Mouse (Mus musculus) kidney, adult 18-20 months (tissue): ENCODE measurements around the gene Gm17428.
"Not testable (repeated sequence)": the region's sequence is repeated elsewhere in the genome, so short reads cannot be mapped to it uniquely, and the experiment has no call there.

Experiments used
- DNase-seq: peaks from one replicate; pipeline ENCODE4 v3.0.0; 2021

Gm17428 gene

GRCm38 (mm10) chr14:54992196-54992595 lies 15.5 kb downstream of the Gm17428 start:
- no peak for DNase-seq

GRCm38 (mm10) chr14:54993636-54994035 lies 16.9 kb downstream of the Gm17428 start:
- no peak for DNase-seq

- no peak for DNase-seq
These were observed 17.6 kb downstream of the Gm17428 start, which contains the start of gene Myh7 for GRCm38 (mm10) chr14:54994136-54994868. TSS of gene Myh7 (minus strand) at chr14:54994626.

DNA sequence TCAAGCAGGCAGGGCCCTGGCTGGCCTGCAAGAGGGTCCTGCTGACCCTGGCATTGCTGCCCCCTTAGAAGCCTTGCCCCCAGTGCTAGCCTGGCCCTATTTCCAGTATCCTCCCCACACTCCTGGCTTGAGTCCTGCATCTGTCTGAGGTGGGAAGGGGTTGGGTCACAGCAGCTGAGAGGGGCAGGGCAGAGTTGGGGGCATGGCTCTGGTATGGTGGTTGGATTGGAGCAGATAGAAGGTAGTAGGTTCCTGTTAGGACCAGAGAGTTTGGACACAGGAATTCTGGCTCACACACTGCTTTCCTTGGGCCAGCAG lies 18.1 kb downstream of the Gm17428 start:
- no peak for DNase-seq

DNA sequence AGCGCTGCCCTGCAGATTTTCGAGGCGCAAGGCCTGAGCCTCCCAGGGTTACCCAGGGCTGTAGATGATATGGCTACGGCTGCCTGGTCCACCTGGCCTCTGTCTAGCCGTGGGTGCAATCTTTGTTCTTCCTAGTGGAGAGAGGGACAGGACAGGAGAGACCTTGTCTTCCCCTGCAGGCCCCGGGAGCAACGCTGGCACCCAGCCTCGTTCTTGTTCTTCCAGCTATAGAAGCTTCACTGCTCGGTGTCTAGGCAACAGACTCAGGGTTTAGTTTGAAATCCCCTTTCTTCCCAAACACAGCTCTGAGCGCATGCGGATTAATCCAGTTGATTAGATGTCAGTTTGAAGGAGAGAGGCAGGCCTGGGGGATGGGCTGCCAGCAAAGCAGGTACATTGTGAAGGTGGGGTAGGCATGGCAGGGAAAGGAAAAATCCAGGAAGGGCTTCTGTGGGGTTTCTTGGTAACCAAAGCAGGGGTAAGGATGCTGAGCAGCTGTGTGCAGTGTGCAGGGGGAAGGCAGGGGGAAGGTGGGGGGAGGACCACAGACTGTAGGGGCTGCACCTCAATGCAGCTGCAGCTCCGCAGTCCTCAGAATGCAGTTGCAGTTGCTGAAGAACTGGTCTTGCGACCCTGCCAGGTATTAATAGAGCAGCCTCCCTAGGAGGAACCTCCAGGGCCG lies 18.9 kb downstream of the Gm17428 start:
- DNase-seq, result no peak

DNA sequence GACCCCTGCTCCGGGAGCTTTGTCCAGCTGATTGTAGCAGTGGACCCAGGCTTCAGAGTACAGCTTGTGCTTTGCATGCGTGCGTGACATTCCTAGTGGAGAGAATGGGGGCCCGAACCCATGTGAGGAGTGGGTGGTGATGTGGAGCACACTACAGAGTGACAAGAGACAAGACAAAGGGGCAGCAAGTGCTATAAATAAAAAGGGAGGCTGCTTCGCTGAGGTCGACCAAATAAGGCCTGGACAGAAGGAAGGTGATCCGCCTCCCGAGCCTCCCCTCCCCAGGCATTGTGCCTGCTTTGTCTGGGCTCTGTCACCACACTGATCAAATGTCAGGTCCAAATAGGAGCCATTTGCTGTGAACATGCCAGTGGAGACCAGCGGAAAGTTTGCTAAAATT lies 20.1 kb downstream of the Gm17428 start:
- no peak for DNase-seq

DNA sequence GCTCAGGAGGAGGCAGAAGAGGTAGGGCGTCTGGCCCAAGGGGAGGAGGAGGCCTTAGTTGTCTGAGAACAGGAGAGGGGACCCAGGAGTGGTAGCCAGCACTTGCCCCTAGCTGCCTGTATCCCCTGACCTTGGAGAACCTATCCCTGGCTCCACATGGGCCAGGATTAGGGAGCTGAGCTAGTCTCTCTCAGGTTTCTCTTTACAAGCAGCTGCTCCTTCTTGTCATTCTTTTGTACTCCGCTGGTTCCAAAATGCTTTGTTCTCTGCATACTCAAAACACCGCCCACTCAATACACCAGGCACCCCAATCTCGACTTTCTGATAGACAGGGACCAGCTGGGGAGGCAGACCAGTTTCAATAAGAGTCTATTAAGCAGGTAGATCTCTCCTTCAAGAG lies 20.6 kb downstream of the Gm17428 start:
- no peak for DNase-seq

GRCm38 (mm10) chr14:54998680-54999079 lies 21.9 kb downstream of the Gm17428 start:
- DNase-seq, result no peak

DNA sequence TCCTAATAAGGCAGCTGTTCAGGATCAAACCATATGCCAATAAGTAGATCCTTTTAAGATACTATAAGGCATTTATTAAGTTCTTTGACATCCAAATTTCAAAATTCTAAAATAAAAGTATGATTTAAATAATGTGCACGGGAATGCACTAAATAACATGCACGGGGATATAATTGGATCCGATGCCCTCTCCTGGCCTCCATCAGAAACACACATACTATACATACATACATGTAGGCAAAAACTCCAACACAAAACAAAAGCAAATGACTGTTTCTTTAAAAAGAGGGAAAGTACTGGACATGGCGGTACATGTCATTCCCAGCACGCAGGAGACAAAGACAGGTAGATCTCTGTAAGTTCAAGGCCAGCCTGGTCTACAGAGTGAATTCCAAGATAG lies 23.1 kb downstream of the Gm17428 start:
- not testable (repeated sequence) for DNase-seq

DNA sequence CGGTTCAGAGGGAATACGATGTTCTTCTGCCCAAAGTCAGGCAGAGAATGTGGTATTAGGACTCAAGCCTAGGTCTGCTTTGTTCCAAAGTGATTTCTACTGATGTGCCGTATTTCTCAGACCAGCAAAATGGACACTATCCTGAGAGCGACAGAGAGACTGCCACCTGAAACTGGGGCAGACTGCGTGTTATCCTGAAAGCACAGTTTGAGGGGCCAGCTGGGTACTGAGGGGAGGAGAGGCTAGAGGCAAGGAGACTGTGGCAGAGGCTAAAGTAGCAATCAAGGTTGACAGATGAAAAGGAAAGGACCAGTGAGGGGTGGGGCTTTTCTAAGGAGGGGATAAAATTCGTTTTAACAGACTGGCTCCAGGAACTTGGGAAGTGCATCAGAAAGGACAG lies 24.1 kb downstream of the Gm17428 start:
- DNase-seq, result no peak

- DNase-seq, result no peak
These were observed 24.7 kb downstream of the Gm17428 start for GRCm38 (mm10) chr14:55001446-55001845.

DNA sequence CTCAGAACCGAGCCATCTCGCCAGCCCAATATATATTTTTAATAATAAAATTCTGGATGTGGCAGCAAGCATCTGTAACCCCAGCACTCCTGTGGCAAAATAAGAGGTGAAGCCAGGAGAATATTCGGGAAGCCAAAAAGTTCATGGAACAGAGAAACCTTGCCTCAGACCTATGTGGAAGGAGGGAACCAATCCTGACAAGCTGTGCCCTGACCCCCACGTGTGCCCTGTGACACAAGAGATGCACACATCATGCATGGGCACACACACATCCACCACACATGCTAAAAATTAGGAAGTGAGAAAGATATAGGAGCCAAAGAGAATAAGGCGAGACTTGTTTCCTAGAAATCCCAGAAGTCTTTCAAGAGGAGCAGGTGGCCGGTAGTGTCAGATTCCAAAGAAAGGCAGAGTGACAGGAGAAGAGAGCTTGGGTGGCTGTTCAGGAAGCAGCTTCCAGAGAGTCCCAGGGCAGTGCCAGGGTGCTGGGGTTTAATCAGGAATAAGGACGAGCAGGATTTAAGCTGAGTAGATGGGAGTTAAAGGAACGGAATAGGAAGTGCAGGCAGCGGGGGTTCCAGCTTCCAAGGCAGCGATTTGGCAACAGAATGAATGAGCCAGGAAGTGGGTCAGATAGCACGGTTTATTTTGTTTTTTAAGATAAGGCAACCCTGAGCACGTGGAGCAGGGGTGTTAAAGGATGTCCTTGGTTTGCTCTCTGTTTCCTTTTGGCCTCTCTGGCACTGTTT lies 25.4 kb downstream of the Gm17428 start:
- DNase-seq, result no peak

GRCm38 (mm10) chr14:55002687-55003120 lies 26.0 kb downstream of the Gm17428 start:
- no peak for DNase-seq

GRCm38 (mm10) chr14:55003878-55004855 lies 27.4 kb downstream of the Gm17428 start:
- DNase-seq, result no peak

- DNase-seq, result no peak
These were observed 28.8 kb downstream of the Gm17428 start for GRCm38 (mm10) chr14:55005506-55005905.

DNA sequence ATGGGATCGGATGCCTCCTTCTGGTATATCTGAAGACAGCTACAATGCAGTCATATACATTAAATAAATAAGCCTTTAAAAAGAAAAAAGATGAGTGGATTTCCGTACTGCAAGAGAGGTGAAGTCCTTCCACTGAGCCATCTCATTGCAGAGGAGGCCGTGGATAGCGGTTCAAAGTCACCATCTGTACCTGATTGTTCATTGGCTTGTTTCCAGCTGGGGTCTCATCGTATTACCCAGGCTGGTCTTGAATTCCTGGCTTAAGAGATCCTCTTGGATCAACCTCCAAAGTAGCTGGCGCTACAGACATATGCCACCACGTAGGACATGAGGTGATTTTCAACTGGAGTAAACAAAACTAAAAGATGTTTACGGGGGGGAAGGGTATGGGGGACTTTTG lies 29.2 kb downstream of the Gm17428 start:
- DNase-seq, result no peak

DNA sequence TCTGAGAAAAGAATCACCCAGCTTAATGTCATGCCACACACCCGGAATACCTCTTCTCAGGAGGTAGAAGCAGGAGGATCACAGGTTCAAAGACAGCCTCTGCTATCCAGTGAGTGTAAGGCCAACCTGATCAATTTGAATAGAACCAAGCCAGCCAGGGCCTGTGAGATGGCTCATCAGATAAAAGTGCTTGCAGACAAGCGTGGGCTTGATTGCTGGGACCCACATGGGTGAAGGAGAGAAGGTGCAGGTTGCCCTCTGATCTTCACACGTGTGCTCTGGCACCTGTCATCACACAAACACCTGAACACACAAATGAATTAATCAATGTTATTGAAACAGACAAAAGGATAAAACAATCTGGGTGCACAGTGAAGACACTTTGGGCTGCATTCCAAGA lies 29.8 kb downstream of the Gm17428 start:
- no peak for DNase-seq

GRCm38 (mm10) chr14:55007120-55007908 lies 30.6 kb downstream of the Gm17428 start:
- no peak for DNase-seq

DNA sequence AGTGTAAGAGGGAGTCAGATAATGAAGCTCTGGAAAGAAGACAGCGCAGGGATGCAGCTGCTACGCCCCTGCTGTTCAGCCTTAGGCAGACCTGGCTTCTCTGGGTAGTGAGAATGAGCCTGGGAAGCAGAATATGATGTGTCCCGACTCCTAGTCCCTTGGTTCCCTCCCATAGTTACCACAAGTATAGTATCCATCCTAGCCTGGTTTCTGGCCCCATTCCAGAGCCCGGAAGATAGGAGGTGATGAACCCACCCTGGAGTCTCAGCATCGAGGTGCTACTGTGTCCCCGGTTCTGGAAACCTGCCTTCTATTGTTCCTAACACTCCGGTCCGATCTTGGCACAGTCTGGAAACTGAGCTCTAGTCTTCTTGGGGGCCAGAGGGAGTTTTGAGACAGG lies 31.7 kb downstream of the Gm17428 start:
- no peak for DNase-seq

GRCm38 (mm10) chr14:55011116-55011515 lies 34.4 kb downstream of the Gm17428 start:
- DNase-seq, result peak; percentile 18

DNA sequence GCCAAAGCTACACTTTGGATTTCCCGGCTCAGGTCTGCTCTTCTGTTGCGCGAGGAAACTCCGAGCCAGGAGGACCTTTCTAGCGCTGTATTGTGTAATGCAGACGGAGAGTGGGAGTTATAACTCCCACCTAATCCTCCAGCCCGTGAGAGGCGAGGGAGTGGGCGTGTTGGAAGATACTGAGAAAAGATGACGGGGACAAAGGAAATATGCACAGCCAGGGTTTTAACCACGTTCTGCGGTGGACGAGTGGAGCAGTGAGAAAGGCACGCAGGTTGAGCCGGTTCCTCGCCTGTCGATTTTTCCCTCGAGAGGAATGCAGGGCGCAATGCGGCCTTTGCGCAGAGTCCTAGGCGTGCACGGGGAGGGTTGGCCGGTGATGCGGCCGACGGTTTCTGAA lies 37.9 kb downstream of the Gm17428 start:
- no peak for DNase-seq
